Mouse (Mus musculus) inflammation-experienced regulatory T-cells, adult 6 months (primary cell): Measurements from ENCODE around the gene Grip1. TPM values are rescaled to one million over a fixed set of nuclear protein-coding genes. Genes with fewer than 3 reads are reported as not detected.

ENCODE experiments used
- ATAC-seq: one replicate; pipeline ENCODE4 v1.8.0; 2017
- polyA plus RNA-seq, 3 experiments: library from polyadenylated mRNA; unstranded; fragments of 100-300 nt; shearing (Covaris generic); gene quantifications; one replicate each; pipeline ENCODE4 v1.2.1; 2017

The Grip1 gene
- polyA plus RNA-seq: under 1 TPM in 1 of 3 experiments, not detected in 2; 0.11 TPM

DNA sequence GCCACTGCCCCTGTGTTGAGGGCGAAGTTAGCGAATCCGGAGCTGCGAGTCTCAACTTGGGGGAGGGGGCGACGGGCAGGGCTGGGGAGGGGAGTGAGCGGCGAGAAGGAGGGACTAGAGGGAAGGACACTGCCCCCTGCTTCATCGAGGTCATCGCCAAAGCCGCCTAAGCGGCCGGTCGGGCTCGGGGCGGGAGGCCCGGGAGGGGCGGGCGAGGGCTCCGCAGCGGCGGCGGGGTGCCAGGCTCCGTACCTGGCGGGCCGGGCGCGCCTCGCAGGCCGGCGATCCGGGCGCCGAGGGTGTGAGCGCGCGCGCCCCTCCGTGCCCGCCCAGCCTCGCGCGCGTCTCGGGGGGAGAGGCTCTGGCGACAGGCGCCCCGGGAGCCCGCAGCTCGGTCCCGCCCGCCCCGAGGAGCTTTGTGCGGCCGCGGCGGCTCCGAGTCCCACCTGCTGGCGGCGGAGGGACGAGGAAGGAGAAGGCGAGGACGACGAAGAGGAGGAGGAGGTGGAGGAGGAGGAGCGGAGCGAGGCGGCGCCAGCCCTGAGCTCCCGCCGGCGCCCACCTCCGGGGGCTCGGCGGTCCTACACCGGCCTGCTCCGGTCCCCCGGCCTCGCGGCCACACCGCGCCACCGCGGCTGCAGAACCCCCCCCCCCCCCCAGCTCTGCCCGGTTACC, at the start of gene Grip1:
Grip1 (plus strand) TSS at position 400 of the 675 bp plus-strand sequence.
- ATAC-seq: no peak

DNA sequence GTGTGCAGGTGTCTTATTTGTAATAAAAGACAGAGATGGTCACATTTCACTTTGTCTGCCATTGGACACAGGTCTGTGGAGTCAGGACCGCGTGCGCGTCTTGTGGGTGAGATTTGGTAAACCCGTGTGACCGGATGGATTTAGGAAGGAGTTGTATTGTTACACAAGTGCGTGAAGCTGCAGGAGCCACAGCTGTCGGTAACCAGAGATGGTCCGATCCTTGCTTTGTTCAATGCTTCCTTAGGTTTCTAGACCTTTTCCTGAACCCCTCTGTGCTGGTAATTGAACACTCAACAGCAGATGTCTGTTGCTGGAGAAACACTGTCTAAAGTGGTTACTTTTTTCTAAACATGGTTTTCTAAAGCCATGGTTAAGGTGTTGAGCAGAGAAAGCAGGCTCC, 48.5 kb upstream of the Grip1 start:
- ATAC-seq: no peak

DNA sequence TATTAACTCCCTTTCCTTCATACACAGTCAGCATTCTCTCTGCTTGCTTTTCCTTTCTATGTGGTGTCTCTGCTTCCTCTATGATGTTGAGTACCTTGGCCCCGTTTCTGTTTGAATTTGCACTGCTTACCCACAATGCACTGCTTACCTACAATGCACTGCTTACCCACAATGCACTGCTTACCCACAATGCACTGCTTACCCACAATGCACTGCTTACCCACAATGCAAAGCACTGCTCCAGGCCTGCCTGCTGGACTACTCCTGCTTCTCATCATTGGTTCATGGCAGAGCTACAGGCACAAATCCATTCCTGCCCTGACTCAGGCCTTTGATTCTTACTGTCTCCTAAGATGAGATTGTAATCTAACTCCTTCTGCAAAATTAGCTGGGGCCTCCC, 48.0 kb upstream of the Grip1 start:
- ATAC-seq: no peak

DNA sequence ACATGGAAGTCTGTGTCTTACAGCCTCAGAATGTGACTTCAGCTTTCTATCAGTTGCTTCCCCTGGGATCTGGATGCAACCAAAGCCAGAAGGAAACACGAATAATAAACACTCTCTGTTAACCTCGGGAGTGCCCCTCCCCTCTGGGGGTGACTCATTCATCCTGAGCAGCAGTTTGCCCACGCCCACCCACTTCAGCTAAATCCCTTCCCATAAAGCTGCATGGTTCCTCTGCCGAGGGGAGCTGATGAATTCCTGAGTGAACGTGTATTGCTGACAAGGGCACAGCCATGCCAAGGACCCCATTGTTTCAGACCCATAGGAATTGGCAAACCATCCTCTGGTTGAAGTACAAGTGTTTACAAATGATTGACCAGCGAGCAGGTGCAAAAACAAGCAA, 45.3 kb upstream of the Grip1 start:
- ATAC-seq: no peak

DNA sequence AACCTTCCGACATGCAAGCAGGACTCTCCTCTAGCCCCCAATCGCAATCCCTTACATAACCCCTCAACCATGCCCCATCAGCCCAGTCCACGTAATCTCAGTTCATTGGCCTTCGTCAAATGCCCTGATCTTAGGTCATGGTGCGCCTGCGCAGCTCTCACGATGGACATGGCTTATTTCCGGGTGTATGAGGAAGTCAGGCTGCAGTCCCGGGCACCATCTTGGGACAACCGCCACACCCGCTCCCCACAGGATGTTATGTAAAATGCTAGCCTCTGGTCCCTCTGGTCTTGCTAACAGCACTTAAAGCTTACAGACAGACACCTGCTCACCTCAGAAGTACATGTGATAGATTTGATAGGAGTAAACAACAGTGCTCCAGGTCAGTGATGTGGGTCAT, 40.4 kb upstream of the Grip1 start:
- no peak for ATAC-seq

DNA sequence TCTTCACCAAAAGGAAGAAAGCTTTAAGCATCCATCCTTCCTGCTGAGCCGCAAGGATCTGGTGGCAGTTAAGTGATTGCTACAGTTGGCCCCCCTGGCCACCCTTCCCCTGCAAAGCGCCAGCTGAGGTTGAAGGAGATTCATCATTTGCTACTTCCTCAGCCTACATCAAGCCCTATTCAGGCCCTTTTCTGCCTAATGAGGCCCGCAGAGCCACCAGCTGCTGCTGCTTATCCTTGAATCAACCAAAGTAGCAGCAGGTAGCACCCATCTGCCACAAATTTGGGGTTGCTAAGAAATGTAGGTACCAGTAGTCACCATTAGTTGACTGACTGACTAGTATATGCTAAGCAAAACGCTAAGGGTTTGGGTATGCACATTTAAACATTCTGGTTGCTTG, 38.5 kb upstream of the Grip1 start:
- no peak for ATAC-seq

DNA sequence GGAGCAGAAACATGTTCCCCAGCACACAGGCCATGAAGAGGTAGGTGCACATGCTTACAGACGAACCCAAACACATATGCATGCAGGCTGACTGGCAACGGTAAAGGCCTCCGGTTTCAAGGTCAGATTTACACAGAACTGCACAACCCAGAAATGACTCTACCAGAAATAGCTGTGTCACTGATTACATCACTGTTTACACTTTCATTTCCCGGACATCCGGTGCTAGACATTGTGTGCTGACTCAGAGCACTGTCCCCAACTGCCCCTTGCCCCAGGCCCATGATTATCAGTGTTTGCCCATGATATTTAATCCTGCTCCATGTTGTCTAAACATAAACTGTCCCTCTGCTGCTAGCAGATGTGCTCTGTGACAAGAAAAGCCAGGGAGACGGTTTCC, 32.2 kb upstream of the Grip1 start:
- ATAC-seq: no peak

DNA sequence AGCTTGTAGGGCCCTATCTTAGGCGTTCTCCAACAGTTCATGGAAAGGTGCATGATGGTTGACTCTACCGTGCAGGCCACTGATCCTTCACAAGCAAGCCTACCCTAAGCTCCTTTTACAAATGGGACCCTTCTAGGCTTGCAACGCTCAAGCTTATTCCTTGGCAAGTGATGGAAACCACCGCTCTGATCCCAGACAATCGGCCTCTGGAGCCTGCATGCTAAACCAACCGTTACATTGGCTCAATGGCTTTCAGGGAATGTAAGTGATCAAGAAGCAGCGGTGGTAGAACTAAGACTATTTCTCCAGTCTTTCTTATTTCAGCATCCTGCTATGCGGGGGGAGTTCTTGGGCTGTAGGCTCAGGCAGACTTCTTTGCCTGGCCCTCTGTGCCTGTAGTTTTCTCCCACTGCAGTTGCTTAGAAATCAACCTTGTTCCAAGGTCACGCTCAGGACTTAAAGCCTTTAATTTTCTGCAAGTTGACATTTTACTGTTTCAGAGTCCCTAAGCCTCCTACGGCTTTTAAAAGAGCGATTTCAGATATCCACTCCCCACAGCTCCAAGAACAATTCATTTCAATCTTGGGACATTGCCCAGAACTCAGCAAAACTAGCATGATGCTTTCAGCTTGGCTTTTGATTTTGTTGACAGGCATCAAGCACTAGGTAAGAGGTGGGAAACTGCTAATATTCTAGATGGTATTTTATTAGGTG, 29.7 kb upstream of the Grip1 start:
- ATAC-seq: no peak

DNA sequence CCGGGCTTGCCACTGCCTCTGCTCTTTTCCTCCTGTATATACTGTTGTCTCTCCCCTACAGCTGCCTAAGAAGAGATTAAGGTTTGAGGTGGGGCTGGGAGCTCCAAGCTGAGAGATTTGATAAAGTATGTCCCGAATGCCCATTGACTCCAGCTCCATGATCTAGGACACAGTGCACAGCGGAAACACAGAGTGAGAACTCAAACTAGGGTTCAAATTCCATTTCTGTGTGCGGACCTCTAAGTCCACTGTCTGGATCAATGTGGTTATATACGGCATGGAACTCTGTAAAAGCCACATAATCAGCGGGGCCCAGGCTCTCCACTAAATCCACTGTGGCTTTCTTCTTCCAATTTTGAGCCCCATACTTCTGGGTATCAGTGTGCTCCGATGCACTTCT, 26.0 kb upstream of the Grip1 start:
- no peak for ATAC-seq

DNA sequence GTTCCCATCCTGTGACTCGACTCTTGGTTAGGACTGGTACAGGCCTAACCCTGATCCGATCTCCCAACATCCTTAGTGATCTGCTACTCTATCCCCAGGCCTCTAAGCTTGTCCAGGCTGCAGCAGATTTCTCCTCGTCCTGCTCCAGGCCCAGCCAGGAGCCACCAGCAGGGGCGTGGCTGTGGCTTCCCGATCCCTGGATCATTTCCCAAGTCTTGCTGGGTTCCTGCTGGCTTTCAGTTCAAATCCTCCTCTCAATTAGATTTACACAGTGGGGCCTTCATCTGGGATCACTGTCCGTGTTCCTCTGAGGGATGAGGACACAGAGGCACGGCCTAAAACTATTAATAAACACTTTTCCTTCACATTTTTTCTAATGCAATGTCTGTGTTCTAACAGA, 25.5 kb upstream of the Grip1 start:
- ATAC-seq: no peak

DNA sequence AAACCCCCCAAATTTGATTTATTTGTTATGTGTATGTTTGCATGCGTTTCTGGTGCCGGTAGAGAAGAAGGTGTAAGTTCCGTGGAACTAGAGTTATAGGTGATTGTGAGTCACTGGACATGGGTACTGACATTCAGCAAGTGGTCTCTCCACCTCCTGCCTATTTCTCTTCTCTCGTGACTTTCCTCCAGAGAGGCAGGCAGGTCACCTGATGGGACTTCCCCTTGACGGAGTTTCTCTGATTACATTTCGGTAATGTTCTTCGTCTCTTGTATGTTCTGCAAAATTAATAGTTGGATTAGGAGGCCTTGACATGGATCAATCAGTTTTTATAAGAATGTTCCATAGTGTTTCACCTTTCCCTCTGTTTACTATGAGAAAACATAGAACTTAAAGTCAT, 23.4 kb upstream of the Grip1 start:
- ATAC-seq: no peak

DNA sequence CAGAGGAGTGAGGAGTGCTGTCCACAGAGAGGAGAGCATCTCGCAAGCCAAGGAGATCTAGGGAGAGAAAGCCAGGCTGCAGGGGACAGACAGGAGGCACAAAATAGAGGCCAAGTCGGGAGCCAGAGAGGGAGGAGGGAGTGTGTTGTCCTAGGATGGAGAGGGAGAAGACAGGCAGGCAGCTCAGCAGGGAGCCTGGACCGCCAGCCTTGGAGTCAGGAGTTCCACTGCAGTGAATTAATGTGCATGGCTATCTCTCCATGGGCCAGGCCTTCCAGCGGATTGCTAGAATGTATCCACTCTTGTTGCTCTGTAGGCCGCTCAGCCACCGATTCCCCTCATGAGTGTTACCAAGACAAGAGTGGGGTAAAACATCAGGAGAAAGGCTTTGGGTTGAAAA, 21.8 kb upstream of the Grip1 start:
- no peak for ATAC-seq

DNA sequence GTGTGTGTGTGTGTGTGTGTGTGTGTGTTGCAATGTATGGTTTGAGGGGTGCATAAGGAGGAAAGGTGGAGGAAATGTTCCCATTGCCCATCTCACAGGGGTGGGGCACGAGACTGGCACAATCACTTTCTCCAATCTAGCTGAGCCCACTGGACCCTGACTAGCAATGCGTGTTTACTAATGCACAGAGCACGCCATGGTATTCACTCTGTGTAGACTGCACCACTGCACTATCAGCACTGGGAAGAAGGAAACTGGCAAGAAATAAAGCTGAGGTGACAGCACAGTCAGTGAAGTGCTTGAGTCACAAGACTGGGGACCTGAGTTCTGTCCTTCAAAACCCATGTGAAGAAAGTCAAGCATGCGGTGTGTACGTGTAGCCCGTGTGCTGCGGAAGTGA, 17.8 kb upstream of the Grip1 start:
- ATAC-seq: no peak

DNA sequence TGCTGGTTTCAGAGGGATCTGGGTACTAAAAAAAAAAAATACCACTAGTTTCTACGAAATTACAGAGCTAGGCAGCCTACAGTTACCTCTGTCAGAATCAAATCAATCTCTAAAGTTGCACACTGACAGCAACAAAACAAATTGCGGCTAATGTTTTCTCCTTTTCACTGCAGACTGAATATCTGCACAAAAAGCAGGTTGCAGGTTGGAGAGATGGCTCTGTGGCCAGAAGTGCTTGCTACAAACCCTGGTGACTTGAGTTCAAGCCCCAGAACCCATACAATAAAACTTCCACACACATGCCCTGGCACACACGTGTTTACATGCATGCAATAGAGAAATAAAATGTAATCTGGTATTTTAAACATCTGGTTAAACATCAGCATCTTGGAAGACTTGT, 16.3 kb upstream of the Grip1 start:
- ATAC-seq: no peak

DNA sequence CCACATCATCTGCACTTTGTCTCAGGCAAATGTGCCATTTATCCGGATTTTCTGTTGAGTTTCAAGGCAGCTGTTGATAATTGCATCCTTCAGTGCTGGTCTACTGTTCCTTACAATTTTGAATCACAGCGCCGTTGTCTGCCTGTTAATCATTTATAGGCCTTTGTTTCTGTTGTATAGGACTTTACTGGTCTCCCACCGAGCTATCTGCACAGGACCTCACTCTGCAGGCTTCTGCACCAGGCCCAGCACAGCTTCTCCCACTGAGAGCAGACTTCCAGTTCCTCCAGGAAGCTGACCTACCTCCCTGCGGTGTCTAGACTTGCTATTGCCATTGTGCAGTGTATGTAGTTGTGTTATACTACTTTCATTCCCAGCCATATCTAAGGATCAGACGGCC, 11.9 kb upstream of the Grip1 start:
- no peak for ATAC-seq

DNA sequence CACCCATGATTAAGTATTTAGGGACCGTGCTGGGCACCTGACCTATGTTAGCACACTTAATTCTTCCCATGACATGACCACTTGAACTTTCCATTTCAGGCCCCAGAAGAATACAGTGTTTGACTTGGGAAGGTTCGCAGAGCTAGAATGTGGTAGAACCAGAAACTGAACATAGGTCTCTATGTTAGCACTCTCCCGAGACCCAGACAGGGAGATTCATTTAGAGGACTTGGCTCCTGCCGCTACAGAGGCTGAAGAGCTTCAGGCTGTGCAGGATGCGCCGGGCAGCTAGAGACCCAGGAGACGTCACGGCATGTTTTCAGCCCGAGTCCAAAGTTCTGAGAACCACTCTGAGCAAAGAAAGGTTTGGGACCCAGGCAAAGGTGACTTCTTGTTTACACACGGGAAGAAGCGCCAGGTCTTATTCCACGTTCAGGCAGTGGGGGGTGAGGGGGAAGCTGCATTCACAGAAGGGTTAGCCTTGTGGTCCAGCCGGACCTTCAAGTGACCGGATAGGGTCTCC, 6.2 kb upstream of the Grip1 start:
- no peak for ATAC-seq

DNA sequence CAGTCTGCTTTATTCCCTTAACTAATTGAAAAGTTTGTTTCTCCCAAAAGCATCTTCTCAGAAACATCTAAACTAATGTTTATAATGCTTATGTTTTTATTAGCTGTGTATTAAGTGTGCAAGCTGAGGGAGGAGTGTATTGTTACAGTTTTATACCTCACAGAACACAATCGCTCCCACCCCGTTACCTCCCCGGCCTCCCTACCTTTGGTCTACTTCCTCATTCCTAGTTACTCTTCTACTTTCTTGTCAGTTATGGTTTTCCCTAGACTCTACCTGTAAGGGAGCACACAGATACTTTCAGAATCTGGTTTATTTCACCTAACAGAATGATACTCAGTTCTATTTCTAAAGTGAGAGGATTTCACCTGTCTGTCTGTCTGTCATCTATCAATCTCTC, 5.7 kb upstream of the Grip1 start:
- no peak for ATAC-seq

DNA sequence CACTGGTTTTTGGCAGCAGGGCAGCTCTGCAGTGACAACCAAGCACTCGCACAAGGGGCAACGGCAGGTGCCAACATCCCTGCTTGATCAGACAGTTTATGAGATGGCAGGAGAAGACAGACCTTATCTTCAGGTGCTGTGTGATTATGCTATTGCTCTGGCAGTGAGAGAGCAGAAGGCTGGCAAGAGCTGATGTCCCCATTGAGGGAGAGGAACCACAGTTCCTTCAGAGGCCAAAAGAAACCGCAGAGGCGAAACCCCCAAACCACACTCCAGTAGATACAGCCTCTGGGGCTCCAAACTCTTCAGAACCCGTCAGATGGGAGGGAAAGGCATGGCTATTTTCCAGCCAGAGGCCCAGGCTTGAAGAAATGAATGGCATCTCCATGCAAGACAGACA, 932 bp upstream of the Grip1 start:
- no peak for ATAC-seq

DNA sequence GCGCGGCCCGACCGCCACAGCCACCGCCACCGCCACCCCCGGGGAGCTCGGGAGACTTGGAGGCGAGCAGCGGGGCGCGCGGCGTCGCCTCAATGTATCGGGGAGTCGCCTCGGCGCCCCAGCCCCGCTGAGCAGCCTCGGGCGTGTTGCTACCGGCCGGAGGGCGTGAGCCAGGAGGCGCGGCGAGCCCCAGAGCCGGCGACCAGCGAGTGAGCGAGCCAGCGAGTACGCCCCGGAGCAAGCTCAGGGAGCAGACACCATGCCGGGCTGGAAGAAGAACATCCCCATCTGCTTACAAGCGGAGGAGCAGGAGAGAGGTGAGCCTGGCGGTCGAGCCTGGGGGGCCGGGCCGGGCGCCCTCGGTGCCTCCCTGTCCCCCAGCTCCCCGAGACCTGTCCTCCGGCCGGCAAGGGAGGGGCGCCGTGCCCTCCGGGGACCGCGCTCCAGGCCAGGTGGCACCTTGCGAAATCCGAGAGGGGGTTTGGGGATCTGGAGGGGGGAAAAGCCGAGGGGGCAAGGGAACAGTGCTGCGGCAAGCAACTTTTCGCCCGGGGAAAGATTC, 557 bp downstream of the Grip1 start:
- ATAC-seq: no peak

DNA sequence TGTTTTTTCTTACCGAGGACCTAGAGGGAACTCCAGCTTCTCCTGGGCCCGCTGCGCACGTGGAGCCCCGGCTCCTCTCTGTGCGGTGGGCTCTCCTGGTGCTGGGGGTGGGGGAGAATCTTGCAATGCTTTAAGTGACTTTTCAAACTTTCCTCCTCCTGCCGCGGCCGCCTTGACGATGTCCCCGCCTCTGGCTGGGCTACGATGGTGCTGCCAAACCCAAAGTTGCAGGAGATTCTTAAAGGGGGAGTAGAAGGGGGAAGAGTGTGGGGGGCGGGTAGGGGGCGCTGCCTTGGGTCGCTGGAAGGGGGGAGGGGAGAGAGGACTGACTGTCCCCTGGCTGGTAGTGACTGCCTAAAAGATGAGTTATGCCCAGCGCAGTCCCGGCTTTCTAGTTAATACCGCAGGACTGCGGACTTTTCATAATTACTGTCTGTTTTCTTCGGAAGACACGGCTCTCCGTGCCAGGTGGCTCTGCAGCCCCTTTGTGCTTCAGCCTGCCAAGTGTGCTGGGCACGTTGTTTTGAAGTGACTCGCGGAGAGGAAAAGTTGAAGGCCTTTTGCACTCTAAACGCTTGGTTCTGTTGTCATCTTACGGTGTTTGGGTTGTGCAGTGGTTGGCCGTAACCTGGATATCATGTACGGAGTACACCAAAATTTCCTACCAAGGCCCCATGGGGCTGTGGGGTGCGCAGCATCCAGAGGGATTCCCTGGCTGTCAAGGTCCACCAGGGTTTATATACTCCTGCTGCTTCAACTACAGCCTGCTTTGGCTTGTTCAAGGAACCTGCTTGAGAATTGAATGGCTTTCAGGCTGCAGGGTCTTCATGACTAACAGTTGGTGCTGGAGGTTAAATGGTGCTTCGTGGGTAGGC, 1.3 kb downstream of the Grip1 start:
- ATAC-seq: no peak

DNA sequence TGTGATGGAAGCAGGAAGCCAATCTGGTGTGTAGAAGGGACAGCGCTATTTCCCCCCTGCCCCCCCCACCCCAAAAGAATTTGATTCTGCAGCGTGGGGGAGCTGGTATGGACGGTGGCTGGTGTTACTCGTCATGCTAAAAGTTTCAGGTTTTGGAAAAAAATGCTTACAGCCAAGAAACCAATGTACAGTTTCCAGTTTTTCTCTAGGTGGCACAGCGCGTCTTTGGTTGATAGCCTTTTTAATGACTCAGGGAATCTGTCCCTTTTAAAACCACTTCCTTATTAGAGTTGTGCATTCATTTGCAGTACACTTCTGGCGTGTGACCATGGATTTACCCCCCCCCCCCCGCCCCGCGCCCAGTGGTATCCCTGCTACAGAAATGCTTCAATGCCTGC, 1.9 kb downstream of the Grip1 start:
- no peak for ATAC-seq

DNA sequence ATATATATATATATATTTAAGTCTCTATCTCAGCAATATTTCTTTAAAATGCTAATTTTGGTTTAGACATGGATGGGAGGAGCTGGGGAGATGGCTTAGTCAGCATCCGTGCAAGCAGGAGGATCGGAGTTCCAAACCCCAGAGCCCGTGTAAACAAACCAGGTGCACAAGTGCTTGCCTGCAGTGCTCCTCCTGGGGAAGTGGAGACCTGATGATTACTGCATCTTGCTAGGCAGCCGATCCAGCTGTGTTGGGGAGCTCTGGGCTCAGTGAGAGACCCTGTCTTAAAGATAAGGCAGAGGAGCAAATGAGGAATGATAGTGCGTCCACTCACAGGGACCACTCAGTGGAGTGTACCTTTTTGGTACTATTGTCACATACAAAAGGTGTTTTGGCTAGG, 3.5 kb downstream of the Grip1 start:
- no peak for ATAC-seq

DNA sequence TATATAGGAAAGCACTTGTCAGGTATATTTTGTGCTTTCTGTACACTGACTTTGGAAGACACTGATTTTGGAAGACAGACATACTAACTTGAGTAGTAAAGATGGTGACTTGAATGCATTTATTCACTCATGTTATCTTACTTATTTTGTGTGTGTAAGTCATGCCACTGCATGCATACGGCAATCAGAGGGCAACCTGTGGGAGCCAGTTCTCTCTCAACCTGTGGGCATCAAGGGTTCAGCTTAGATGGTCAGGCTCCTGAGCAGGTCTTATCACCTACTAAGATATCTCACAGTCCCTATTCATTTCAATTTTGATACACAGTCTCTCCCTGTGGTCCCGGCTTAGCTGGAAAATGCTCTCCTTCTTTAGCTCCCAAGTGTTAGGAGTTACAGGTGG, 5.4 kb downstream of the Grip1 start:
- ATAC-seq: no peak
